Mouse (Mus musculus) kidney, adult 10 weeks (tissue): ENCODE data around the gene Pxmp2. TPM values are rescaled to one million over a fixed set of nuclear protein-coding genes. Genes with fewer than 3 reads are reported as not detected.

Experiments used
- polyA plus RNA-seq: library from polyadenylated mRNA; stranded (reverse); fragments of 350-450 nt; fragmentation: Illumina TruSeq; extraction: RNeasy Lipid Tissue Mini Kit (QIAGEN cat#74804); gene quantifications from one replicate; pipeline ENCODE4 v1.2.3, GENCODE M21; 2014; ENCODE audit warnings: low read depth, low replicate concordance

Gene Pxmp2
- 74.9 TPM for polyA plus RNA-seq

DNA sequence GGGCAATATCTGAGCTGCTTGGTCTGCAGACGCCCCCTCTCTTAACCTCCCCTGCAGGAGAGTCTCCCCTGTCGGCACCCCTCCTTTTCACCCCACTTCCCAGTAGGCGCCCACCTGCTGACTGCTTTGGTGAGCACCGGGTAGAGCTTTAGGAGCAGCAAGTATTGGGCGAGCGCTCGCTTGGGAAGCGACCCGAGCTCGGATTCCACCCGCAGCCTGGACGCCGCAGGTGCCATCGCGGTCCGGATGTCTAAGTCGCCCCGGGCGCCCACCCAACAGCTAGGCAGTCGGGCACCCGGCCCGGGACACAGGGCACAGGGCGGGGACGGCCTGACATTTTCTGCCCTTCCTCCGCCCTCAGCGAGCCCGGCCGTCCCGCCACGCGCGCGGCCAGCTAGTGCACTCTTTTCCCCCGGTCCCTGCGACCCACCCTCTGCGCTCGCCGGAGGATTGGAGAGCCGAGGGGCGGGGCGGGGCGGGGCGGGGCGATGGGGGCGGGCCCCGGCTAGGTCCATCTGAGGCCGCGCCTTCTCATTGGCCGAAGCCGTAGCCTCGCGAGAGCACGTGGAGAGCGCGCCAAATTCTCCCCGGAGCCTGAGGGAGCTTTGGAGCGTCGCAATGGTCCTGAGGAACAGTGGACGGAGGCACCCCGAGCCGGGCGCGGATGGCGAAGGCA lies at the start of gene Pxmp2, which contains the start of gene Pole:
TSS of gene Pxmp2 (minus strand) at position 417 of the 676 bp plus-strand sequence.
TSS of gene Pole (plus strand) at position 537 of the 676 bp plus-strand sequence.

DNA sequence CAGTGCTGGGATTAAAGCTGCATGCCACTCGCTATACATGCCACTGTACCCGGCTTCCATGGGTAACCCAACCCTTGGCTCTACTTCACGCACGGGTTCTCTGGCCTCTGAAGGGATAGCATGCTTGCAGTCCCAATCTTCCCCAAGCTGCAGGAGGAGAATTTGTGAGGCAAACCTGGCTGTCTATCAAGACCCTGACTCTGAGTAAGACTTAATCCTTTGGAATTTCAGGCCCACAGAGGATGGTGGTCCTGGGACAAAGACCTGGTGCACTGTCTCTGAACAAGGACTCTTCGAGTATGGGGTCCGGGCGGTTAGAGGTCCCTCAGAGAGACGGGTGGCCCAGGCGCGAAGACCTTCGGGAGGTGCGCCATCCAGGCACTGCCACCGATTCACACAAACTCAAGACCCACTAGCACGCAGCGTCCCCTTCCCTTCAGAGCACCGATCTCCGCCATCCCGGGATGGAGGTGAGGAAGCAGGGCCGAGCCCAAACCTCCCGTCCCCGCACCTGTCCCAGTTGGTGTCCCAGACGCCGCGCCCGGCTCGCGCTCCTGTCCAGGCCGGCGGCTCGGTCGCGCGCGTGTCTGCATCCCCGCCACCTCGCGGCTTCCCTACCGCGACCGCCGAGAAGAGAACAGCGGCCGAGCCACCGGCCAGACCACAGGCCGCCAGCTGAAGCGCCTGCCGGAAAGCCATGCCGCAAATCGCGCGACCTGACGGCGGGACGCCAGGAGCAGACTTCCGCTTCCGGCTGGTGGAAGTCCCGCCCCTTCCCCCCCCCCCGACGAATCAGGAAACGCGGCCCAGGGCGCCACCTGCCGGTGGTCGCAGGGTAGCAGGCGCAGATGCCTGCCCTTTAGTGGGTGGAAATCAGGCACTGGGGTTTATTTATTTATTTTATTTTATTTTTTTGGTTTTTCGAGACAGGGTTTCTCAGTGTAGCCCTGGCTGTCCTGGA lies 16.6 kb downstream of the Pxmp2 start, which contains the start of gene Pgam5:
TSS of gene Pgam5 (minus strand) at position 773 of the 961 bp plus-strand sequence.

DNA sequence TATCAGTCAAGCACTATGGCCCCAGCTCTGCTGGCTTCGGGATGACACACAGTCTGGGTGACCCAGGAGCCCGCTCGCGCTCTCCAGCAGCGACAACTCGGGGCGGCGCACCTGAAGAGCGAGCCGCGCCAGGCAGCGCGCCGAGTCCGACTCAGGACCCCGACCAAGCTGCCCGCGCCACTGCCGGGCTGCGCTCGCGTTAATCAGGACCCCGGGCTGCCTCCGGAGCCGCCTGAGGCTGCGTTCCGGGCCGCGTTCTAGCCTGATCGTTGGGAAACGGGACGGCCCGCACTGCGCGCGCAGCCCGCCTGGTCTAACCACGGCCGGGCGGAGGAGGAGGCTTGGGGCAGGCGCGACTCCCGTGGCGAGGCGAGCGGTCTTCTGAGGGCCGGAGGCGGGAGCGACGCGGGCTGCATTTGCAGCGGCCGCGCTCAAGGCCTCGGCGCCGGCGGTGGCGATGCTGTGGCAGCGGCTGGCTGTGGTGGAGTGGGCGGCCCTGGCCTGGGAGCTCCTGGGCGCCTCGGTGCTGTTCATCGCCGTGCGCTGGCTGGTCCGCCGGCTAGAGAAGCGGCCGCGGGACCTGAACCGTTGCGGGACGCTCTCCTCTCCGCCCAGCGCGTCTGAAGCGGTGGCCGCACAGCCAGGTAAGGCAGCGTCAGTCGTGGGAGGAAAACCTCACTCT lies 55.1 kb downstream of the Pxmp2 start, which contains the start of gene Ankle2:
TSS of gene Ankle2 (plus strand) at position 225 of the 682 bp plus-strand sequence.

Other genes starting within 250 kb of the Pxmp2 start
- 16.5 TPM for gene Gm17655, start 213.7 kb downstream of the Pxmp2 start, polyA plus RNA-seq
- gene Gm35315, start 191.8 kb downstream of the Pxmp2 start, polyA plus RNA-seq: 2.5 TPM
- gene Plcxd1, start 186.2 kb downstream of the Pxmp2 start, polyA plus RNA-seq: not detected
- gene Gtpbp6, start 178.0 kb downstream of the Pxmp2 start, polyA plus RNA-seq: not detected
- 10.7 TPM for gene Zfp605, start 176.1 kb downstream of the Pxmp2 start, polyA plus RNA-seq
- 20.3 TPM for gene Chfr, start 150.3 kb downstream of the Pxmp2 start, polyA plus RNA-seq
- 11.1 TPM for gene Golga3, start 109.5 kb downstream of the Pxmp2 start, polyA plus RNA-seq
- 41.3 TPM for gene Ankle2, start 55.2 kb downstream of the Pxmp2 start, polyA plus RNA-seq
- gene Pgam5, start 16.3 kb downstream of the Pxmp2 start, polyA plus RNA-seq: 23.3 TPM
- gene Pole, start 120 bp upstream of the Pxmp2 start, polyA plus RNA-seq: 1.6 TPM
- not detected for gene P2rx2, start 57.0 kb upstream of the Pxmp2 start, polyA plus RNA-seq
- gene Lrcol1, start 58.5 kb upstream of the Pxmp2 start, polyA plus RNA-seq: not detected
- gene Fbrsl1, start 162.3 kb upstream of the Pxmp2 start, polyA plus RNA-seq: 3.8 TPM